Mouse (Mus musculus) midbrain, embryonic 14.5 days (tissue): ENCODE measurements around the gene Katnb1. TPM values are rescaled to one million over a fixed set of nuclear protein-coding genes. Genes with fewer than 3 reads are reported as not detected.

ENCODE experiments used
- ATAC-seq: fragments of 200-750 bp; cut with Nextera tagmentation; 2 replicates; pipeline ENCODE4 v1.8.0; 2017; ENCODE audit warnings: moderate number of reproducible peaks, moderate library complexity; ENCODE audit not compliant: low FRiP score, low TSS enrichment
- DNase-seq: peaks from one replicate; pipeline ENCODE4 v3.0.0-alpha.2; 2015
- H3K27ac ChIP-seq: fragments of 300-500 bp; sonication (generic); replicated peaks from 2 replicates; pipeline ENCODE4 v1.5.1; 2014; ENCODE audit warnings: mild to moderate bottlenecking, low read depth, low read length, moderate library complexity
- H3K27me3 ChIP-seq: fragments of 300-500 bp; sonication (generic); 2 replicates; pipeline ENCODE4 v1.6.1; 2014; ENCODE audit warnings: low read length, control low read depth, mixed read lengths; ENCODE audit not compliant: control insufficient read depth, insufficient read depth
- H3K36me3 ChIP-seq: fragments of 300-500 bp; sonication (generic); 2 replicates; pipeline ENCODE4 v1.6.1; 2014; ENCODE audit warnings: low read length, control low read depth; ENCODE audit not compliant: control insufficient read depth, insufficient read depth
- H3K4me1 ChIP-seq: fragments of 300-500 bp; sonication (generic); 2 replicates; pipeline ENCODE4 v1.6.1; 2014; ENCODE audit warnings: mild to moderate bottlenecking, antibody characterized with exemption, low read length, control low read depth; ENCODE audit not compliant: control insufficient read depth, insufficient read depth
- H3K4me2 ChIP-seq: fragments of 300-500 bp; sonication (generic); 2 replicates; pipeline ENCODE4 v1.6.1; 2014; ENCODE audit warnings: mild to moderate bottlenecking, low read length, moderate library complexity
- H3K4me3 ChIP-seq: fragments of 300-500 bp; sonication (generic); replicated peaks from 2 replicates; pipeline ENCODE4 v1.5.1; 2014; ENCODE audit warnings: low read depth, low read length
- H3K9ac ChIP-seq: fragments of 300-500 bp; sonication (generic); replicated peaks from 2 replicates; pipeline ENCODE4 v1.6.1; 2014; ENCODE audit warnings: mild to moderate bottlenecking, low read length, moderate library complexity
- H3K9me3 ChIP-seq: fragments of 300-500 bp; sonication (generic); 2 replicates; pipeline ENCODE4 v1.6.1; 2016; ENCODE audit warnings: low read length, control low read depth, mixed read lengths; ENCODE audit not compliant: control insufficient read depth
- WGBS: fragments of 180-500 bp; shearing (Covaris S2); extraction: QIAGEN DNeasy Blood & Tissue Kit; methylation state at CpG from one replicate; pipeline ENCODE4 v1.1.7; 2014; 5-methylcytosine and 5-hydroxymethylcytosine counted together
- polyA plus RNA-seq: library from polyadenylated mRNA; unstranded; fragments of >200 nt; fragmentation: Nextera tagmentation; extraction: Ambion mirVana; gene quantifications from 2 replicates; pipeline ENCODE4 v1.2.1, GENCODE M21; 2014

Gene Katnb1
- polyA plus RNA-seq, 1 experiment from 2014 or later = 42.4 TPM

DNA sequence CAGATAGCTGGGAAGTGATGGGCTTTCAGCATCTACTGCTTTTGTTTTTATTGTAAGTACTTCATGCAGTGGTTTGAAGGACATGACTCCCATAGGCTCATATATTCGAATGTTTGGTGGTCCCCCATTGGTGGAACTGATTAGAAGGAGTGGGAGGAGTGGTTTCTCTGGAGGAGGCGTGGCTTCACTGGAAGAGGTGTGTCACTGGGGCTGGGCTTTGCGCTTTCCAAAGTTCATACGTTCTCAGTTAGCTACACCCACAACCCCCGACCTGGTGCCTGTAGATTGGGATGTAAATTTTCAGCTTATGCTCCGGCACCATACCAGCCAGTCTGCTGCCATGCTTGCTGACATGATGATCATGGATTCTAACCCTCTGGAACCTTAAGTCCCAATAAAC, 26.5 kb upstream of the Katnb1 start:
- Histone ChIP-seq H3K27me3 (no peaks in the 10 kb centered on the region), H3K36me3 (no peaks in the 10 kb centered on the region), H3K27ac (no peak overlapping the region), H3K4me2 (no peak overlapping the region), H3K4me1 (no peaks in the 10 kb centered on the region), H3K9me3 (no peaks in the 10 kb centered on the region), H3K4me3 (no peak overlapping the region), H3K9ac (no peak overlapping the region)
- 65% methylated on average over 6 of the region's 6 CpGs for WGBS
- 0 out of 2 replicates have a peak, but pooled peaks have one; percentile 24 for ATAC-seq
- no peak for DNase-seq

DNA sequence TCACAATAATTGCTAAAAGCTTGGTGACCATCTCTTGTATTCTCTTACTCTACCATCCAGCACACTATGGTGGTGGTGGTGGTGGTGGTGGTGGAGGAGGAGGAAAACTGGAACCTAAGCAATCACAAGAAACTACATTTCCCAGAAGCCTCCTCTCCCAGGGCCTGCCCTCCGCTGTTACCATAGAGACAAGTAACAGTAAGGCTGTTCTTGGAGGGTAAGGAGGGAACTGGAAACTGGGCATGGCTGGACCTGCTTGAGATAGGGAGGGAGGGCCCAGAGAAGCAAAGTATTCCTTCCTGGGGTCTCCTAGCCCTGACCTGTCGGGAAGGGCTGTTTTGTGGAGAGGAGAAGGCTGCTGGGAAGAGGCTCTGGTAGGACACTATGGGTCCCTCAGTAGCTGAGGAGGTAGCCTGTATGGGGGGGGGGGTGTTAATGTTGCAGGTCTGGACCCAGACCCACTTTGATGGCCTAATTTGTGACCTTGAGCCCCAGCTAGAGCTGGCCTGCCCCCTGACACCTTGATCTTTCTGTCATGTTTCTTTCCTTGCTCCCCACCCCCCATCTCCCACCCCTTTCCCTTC, 26.0 kb upstream of the Katnb1 start, which contains the start of gene Drc7:
TSS of gene Drc7 (plus strand) at position 177 of the 584 bp plus-strand sequence.
- Histone ChIP-seq H3K9me3 (no peaks in the 10 kb centered on the region), H3K36me3 (no peaks in the 10 kb centered on the region), H3K4me2 (no peak within 1 kb of the TSS), H3K4me1 (no peaks in the 10 kb centered on the region), H3K27me3 (no peaks in the 10 kb centered on the region), H3K27ac (no peak within 1 kb of the TSS), H3K9ac (no peak within 1 kb of the TSS), H3K4me3 (no peak within 1 kb of the TSS)
- DNase-seq (peak; percentile 74), ATAC-seq (peak; percentile 57; the same call in 1 of the 2 replicates)
- WGBS = 11% methylated on average over 2 of the region's 2 CpGs

DNA sequence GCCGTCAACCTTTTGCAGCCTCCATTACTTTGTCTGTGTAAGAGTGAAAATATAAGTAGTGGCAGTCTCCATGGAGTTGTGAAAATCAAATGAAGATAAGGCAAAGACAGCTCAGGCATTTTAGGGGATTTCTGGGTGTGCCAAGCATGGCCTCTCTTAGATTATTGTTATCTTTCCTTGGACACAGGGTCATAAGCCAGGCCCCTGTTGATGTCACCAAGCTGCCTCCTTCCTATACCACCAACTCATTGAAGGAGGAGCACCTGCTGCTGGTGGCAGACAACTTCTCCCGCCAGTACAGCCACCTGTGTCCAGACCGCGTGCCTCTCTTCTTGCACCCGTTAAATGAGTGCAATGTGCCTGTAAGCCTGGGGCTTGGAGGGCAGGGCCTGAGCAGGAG, 24.6 kb upstream of the Katnb1 start:
- no peaks in the 10 kb centered on the region for H3K27me3 ChIP-seq
- no peaks in the 10 kb centered on the region for H3K4me1 ChIP-seq
- no peak overlapping the region for H3K4me2 ChIP-seq
- H3K4me3 ChIP-seq = no peak overlapping the region
- H3K9me3 ChIP-seq = no peaks in the 10 kb centered on the region
- DNase-seq = no peak
- H3K27ac ChIP-seq = no peak overlapping the region
- ATAC-seq = no peak
- H3K36me3 ChIP-seq = no peaks in the 10 kb centered on the region
- 89% methylated on average over 5 of the region's 5 CpGs for WGBS
- H3K9ac ChIP-seq = no peak overlapping the region

DNA sequence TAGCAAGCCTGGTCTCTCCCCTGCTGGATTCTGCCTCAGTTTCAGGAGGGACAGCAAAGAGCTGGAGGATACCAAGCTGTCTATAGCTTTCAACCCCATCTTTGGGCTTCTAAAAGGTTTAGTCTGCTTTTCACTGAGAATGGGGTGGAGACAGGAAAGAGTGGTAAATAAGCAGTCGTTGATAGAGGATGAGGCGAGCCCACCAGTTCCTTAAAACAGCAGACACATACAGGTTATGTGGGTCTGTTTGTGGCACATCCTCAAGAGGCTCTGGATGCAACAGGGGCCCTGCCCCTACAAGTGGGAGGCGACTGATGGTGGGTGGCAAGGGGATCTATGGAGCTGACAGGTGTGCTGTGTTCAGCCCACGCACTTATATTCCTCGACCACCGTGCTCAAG, 22.3 kb upstream of the Katnb1 start:
- 84% methylated on average over 6 of the region's 6 CpGs for WGBS
- no peak overlapping the region for H3K4me2 ChIP-seq
- DNase-seq (no peak), ATAC-seq (no peak)
- no peaks in the 10 kb centered on the region for H3K36me3 ChIP-seq
- no peaks in the 10 kb centered on the region for H3K4me1 ChIP-seq
- no peak overlapping the region for H3K9ac ChIP-seq
- H3K27ac ChIP-seq = no peak overlapping the region
- no peak overlapping the region for H3K4me3 ChIP-seq
- no peaks in the 10 kb centered on the region for H3K9me3 ChIP-seq
- no peaks in the 10 kb centered on the region for H3K27me3 ChIP-seq

DNA sequence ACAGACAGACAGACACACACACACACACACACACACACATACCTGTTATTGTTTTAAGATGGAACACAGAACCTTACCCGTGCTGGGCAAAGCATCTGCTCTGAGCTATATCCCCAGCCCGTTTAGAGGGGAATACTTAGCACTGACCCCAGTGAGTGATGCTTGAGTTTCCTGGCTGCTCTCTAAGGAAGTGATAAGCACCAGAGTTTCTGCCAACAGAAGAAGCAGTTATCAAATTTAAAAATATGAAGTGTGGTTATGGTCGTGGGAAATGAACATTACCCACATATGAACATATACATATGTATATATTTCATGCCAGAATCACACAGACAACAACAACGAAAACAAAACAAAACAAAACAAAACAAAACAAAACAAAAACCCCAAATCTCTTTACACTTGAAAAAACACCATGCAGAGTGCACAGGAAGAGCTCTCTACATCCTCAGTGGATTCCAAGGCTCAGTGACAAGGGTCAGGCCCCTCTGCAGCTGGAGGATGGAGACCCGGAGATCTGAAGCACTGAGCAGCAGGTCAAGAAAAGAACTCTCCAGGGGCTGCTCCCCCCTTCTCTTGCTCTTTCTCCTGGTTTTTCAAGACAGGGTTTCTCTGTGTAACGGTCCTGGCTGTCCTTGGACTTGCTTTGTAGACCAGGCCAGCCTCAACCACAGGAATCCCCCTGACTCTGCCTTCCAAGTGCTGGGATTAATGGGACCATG, 21.0 kb upstream of the Katnb1 start:
- no peak overlapping the region for H3K4me2 ChIP-seq
- no peak overlapping the region for H3K27ac ChIP-seq
- H3K4me3 ChIP-seq = no peak overlapping the region
- DNase-seq (no peak), ATAC-seq (no peak)
- H3K36me3 ChIP-seq = no peaks in the 10 kb centered on the region
- H3K9me3 ChIP-seq = no peaks in the 10 kb centered on the region
- H3K4me1 ChIP-seq = no peaks in the 10 kb centered on the region
- H3K9ac ChIP-seq = no peak overlapping the region
- H3K27me3 ChIP-seq = no peaks in the 10 kb centered on the region
- 73% methylated on average over 6 of the region's 6 CpGs for WGBS

DNA sequence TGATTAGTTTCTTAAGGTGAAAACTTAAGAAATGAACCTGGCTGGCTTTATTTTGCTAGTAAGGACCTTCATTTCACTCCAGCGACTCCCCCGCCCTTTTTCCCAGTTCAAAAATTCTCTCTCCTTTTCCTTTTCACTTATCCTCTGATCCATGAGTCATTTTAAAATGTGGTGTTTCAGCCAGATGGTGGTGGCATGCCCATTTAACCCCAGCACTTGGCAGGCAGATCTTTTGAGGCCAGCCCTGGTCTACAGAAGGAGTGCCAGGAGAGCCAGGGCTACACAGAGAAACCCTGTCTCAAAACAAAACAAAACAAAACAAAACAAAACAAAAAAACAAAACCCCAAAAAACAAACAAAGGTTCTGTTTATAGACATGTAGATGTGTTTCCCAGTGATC, 16.5 kb upstream of the Katnb1 start:
- Histone ChIP-seq H3K4me2 (no peak overlapping the region), H3K27me3 (no peaks in the 10 kb centered on the region), H3K4me1 (no peaks in the 10 kb centered on the region), H3K27ac (no peak overlapping the region), H3K9ac (no peak overlapping the region), H3K36me3 (no peaks in the 10 kb centered on the region), H3K4me3 (no peak overlapping the region), H3K9me3 (no peaks in the 10 kb centered on the region)
- ATAC-seq (no peak), DNase-seq (no peak)
- 93% methylated on average over 2 of the region's 2 CpGs for WGBS

DNA sequence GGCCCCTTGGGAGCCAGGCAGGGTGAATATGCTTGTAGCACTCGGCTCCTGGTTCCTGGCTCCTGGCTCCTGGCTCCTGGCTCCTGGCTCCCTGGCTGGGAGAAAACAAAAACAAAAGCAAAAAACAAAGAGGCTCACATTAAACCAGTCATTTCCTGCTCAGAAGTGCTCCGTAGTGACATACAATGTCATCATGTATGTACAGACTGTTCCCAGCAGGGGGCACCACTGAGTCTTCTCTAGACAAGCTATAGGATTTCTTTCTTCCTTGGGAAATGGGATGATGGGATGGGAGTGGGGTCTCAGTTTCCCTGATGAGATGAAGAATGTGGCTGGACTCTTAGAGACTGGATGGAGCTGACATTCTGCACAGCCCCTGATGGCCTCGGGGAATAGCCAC, 13.4 kb upstream of the Katnb1 start:
- Histone ChIP-seq H3K36me3 (no peaks in the 10 kb centered on the region), H3K9ac (no peak overlapping the region), H3K27ac (no peak overlapping the region), H3K4me2 (no peak overlapping the region), H3K4me3 (no peak overlapping the region), H3K4me1 (no peaks in the 10 kb centered on the region), H3K9me3 (no peaks in the 10 kb centered on the region), H3K27me3 (no peaks in the 10 kb centered on the region)
- DNase-seq (peak; percentile 70), ATAC-seq (no peak)
- 62% methylated on average over 3 of the region's 3 CpGs for WGBS

DNA sequence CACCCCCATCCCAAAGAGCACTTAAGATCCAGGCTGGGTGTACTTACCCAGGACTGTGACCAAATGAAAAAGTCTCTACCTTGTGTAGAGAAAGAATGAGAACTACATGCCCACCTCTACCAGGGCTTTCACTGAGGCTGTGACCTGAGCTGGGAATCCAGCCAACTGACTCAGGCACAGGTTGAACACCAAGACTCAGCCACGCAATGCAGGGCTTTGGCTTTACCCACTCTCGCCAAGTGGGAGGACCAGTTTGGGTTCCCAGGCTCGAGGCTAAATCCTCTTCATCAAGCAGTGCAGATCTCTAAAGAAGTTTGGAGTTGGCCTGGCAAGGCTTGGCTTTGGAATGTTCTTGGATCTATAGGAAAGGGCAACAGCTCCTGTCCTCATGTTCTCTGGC, 5.5 kb upstream of the Katnb1 start:
- 75% methylated on average over 3 of the region's 3 CpGs for WGBS
- Histone ChIP-seq H3K9ac (no peak overlapping the region), H3K27me3 (no peaks in the 10 kb centered on the region), H3K4me3 (no peak overlapping the region), H3K4me1 (0 out of 2 replicates have a peak, but pooled peaks cover 3% of the 10 kb centered on the region), H3K27ac (no peak overlapping the region), H3K4me2 (no peak overlapping the region), H3K9me3 (no peaks in the 10 kb centered on the region), H3K36me3 (no peaks in the 10 kb centered on the region)
- ATAC-seq (no peak), DNase-seq (no peak)

DNA sequence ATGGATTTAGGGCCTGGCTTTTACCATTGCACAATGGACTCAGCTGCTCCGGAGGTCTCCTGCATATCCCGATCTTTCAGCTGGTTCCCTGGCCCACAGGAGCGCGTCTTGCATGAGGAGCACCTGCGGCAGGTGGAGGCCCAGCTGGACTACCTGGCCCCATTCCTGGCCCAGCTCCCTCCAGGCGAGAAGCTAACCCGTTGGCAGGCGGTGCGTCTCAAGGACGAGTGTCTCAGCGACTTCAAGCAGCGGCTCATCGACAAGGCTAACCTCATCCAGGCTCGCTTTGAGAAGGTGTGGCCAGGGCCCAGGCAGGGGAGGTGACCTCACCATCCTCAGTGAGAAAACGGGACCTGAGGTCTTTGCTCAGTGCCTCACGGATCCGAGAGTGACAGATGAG, 4.8 kb upstream of the Katnb1 start:
- H3K4me1 ChIP-seq = 0 out of 2 replicates have a peak, but pooled peaks cover 3% of the 10 kb centered on the region
- H3K4me2 ChIP-seq = no peak overlapping the region
- no peak overlapping the region for H3K4me3 ChIP-seq
- H3K9ac ChIP-seq = no peak overlapping the region
- DNase-seq = no peak
- H3K36me3 ChIP-seq = no peaks in the 10 kb centered on the region
- H3K27me3 ChIP-seq = no peaks in the 10 kb centered on the region
- H3K27ac ChIP-seq = no peak overlapping the region
- no peak for ATAC-seq
- no peaks in the 10 kb centered on the region for H3K9me3 ChIP-seq
- WGBS = 81% methylated on average over 17 of the region's 17 CpGs
